Mouse (Mus musculus) liver (tissue): ENCODE data around the gene Phldb2.

Source experiments
- DNase-seq: peaks from one replicate; pipeline ENCODE4 v3.0.0-alpha.2; 2020; ENCODE audit warnings: mixed read lengths

Phldb2 gene

DNA sequence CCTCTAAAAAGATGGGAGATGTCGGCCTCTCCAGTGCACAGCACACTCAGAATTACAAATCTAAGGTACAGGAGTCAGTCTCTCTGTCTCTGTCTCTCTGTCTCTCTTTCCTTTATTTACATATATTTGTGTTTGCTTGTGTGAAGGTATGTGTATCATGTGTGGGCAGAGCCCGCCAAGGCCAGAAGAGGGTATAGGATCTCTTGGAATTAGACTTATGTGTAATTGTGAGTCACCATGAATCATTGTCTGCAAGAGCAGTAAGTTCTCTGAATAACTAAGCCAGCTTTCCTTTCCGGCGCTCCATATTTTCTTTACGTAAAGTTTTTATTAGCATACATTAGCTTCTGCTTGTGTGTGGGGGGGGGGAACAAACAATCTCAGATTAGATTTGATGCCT lies 7.7 kb downstream of the Phldb2 start:
- no peak for DNase-seq

DNA sequence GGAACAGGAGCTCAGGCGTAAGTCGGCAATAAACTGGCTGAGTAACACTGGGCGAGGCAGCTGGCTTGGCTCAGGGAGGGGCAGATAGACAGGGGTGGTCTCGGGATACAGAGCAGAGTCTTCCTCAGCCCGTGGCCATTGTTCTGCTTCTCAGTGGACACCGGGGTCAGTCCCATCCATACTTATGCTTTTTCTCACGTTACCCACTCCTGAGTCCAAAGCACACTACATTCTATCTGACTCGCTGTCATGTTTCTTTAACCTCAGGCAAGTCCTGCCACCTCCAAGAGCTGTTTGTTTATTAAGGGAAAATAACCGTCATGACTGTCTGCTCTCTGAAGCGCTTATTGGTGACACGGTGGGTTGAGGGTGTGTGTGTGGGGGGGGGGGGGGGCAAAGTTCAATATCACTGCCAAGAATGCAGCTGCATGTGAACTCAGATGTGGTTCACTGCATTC lies 8.2 kb downstream of the Phldb2 start:
- no peak for DNase-seq

GRCm38 (mm10) chr16:45942169-45942891 lies 11.1 kb downstream of the Phldb2 start:
- DNase-seq, result no peak

DNA sequence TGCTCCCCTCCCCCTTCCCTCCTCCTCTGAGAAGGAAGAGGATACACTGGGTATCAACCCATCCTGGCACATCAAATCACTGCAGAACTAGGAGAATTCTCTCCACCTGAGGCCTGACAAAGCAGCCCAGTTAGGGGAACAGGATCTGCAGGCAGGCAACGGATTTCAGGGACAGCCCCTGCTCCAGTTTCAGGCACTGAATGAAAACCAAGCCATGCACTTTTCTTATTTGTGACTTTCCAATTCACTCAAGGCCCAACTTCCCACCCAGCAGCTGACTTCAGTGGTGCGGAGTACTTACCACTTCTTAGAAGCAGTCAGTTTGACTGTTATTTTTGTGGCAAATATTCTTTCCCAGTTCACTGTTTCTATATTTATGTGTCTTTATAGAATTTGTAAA lies 12.7 kb downstream of the Phldb2 start:
- no peak for DNase-seq

- no peak for DNase-seq
These were observed 14.0 kb downstream of the Phldb2 start for GRCm38 (mm10) chr16:45939436-45939835.

DNA sequence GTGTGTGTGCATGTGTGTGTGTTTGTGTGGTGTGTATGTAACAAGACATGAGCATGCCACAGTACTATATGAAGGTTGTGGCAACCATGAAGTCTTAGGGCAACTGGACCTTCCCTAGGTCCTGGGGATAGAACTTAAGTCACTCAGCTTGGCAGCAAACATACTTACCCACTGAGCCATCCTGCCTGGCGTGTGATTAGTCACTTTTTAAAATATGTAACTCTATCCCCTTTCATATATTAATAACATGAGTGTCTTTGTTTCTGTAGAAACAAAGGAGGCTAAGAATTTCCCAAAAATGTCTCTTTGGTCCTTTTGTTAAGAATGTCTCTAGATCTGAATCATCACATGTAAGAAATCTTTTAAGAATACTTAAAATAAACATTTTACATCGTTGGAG lies 16.0 kb downstream of the Phldb2 start:
- DNase-seq, result no peak

DNA sequence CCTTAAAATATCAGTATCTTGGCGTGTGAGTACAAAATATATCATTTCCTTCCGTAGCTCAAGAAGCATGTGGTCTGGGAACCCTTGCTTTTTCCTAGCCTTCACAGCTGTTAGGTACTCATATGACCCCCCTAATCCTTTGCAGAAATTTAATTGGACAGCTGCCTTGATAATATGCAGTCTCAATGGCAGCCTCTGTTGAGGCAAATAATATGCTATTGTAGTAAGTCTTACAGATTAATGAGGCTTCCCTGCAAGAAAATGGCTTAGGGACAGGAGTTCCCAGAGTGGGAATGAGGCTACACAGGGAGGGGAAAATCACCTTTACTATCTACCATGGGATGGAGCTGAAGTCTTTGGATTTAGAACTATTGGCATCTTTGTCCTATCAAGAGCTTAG lies 16.9 kb downstream of the Phldb2 start:
- DNase-seq, result no peak

DNA sequence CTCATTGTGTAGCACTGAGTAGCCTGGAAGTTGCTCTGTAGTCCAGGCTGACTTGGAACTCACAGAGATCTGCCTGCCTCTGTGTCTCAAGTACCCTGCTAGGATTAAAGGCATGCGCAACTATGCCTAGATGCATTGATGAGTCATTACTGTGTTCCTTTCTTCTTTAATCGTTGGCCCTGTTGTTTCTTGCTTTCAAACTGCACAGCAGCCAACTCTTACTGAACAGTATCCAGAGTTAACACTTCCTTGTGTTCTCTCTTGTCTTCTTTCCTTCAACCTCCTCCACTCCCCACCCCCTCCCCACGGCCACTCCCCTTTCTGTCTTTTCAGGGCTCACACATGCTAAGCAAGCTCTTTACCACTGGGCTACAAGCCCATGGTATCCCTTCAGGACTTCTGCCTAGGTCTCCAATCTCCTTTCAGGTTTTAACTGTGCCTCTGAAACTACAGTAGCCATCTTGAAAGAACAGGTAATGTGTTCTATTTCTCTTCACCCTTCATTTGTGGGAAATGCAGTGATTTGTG lies 17.4 kb downstream of the Phldb2 start:
- DNase-seq, result no peak

DNA sequence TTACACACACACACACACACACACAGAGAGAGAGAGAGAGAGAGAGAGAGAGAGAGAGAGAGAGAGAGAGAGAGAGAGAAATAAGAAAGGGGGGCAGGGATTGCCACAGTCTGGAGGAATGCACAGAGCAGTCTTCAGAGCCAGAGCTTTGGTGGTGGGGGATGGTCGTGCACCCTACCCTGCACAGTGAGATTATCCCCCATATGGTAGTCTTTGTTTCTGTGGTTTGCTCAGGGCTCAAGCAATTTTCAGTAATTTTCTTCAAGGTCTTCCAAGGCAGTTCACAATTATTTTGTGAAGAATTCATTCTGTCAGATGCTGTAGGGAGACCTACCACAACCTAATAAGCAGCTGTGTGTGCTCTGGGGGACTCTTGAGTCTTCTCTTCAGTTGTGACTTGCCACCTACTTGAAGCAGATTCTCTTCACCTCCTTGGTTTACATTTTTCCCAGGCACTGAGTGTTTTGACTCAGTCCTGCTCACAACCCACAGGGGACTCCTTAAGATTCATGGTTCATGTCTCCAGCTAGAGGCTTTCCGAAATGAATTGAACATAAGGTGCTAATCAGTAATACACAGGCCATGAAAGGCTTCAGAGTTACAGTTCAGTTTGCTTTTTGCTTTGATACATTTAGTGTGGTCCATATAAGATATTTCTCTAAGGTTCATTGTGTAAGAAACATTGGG lies 18.5 kb downstream of the Phldb2 start:
- no peak for DNase-seq

GRCm38 (mm10) chr16:45930308-45930707 lies 23.1 kb downstream of the Phldb2 start:
- DNase-seq, result no peak

DNA sequence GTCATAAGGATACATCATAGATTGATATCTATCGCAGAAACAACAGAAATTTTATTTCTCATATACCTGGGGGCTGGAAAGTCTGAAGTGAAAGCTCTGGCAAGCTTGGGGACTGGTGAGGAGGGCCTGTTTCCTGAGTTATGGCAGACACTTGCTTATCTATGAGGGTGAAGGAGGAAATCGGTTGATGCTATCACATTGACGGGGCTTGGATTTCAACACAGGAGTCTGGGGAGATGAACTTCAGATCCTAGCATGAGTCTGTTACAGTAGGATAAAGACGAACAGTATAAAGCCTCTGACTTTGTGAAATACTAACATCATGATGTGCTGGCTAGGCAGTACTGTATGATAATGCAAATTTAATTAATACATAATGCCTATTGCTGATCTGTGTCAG lies 25.3 kb downstream of the Phldb2 start:
- no peak for DNase-seq

- peak; percentile 9 for DNase-seq
These were observed 25.8 kb downstream of the Phldb2 start for GRCm38 (mm10) chr16:45927601-45928000.

DNA sequence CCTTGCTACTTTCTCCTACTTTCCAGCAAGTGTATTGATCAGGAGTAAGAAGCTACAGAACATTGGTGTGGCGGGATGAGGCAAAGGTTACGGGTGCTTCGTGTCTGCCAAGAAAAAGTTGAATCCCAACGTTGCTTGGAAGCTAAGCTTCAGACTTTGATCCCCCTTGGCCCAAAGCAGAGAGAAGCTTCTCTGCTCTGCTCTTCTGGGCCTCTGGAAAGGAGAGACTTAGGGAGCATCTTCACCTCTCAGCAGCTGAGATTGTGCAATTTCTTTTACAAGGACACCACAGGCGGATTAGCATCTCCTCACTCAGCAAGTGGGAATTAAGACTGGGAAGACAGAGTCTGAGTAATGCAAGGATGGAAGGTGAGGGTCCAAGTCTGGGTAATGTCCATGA lies 26.5 kb downstream of the Phldb2 start:
- no peak for DNase-seq

- DNase-seq, result no peak
These were observed 29.5 kb downstream of the Phldb2 start for GRCm38 (mm10) chr16:45923731-45924424.

GRCm38 (mm10) chr16:45922546-45923229 lies 30.7 kb downstream of the Phldb2 start:
- peak; percentile 7 for DNase-seq

GRCm38 (mm10) chr16:45919572-45919971 lies 33.8 kb downstream of the Phldb2 start:
- DNase-seq, result no peak

- no peak for DNase-seq
These were observed 49.8 kb downstream of the Phldb2 start for GRCm38 (mm10) chr16:45903595-45903994.

DNA sequence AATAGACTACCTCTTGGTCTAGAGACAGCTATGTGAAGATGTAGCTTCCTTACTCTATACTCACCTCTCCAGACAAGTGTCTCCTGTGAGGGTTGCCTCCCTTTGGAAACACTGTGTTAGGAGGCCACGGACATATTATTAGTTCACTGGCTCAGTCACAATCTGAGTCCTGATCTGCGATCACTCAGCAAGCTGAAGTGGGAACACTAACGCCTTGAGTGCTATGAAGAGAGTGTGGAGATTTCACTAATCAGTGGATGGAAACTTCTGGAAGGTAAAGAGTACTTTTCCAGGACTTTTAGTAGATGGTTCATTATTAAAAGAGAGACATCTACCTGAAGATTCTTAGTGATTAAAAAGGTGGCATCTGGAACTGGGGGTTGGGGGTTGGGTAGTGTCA lies 54.9 kb downstream of the Phldb2 start:
- DNase-seq, result no peak

- no peak for DNase-seq
These were observed 56.8 kb downstream of the Phldb2 start for GRCm38 (mm10) chr16:45896587-45896986.

GRCm38 (mm10) chr16:45894998-45895397 lies 58.4 kb downstream of the Phldb2 start:
- DNase-seq, result no peak

DNA sequence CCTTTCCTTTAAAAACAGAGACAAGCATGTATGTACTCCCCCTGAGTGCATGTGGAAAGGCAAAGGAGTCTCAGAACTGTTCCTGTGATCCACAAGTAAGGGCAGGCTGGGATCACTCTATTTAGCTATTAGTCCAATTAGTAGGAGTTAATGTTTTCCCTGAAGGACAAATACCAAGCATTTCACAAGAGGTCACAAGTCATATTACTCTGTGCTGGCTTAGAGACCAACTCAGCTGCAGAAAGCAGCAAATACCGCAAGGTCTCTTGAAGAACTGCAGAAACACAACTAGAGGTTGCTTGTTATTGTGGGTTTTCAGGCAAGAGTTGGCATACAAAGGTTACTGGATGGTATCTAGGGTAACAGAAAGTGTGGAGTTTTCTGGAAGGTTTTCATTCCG lies 59.6 kb downstream of the Phldb2 start:
- DNase-seq, result no peak

- DNase-seq, result peak; percentile 24
These were observed 60.5 kb downstream of the Phldb2 start for GRCm38 (mm10) chr16:45892928-45893327.
